Mouse (Mus musculus): ENCODE results near the gene Tlnrd1. TPM values are rescaled to one million over a fixed set of nuclear protein-coding genes. Genes with fewer than 3 reads are reported as not detected.

The Tlnrd1 gene
- polyA plus RNA-seq, 1 experiment from 2014 or later: 11.0 TPM

GRCm38 (mm10) chr7:83855203-83855602 lies 28.9 kb downstream of the Tlnrd1 start:
- WGBS: 94% methylated on average over 1 of the region's 1 CpGs
- H3K4me1 ChIP-seq: peaks cover 3% of the 10 kb centered on the region; the same call in 1 of the 2 replicates
- H3K4me3 ChIP-seq (replicated peaks): no peak overlapping the region
- no peaks in the 10 kb centered on the region for H3K9me3 ChIP-seq (replicated peaks)
- no peak overlapping the region for H3K9ac ChIP-seq
- no peak for ATAC-seq (replicated peaks; ENCODE audit: low FRiP score)
- H3K4me2 ChIP-seq: no peak overlapping the region
- no peaks in the 10 kb centered on the region for H3K36me3 ChIP-seq
- no peaks in the 10 kb centered on the region for H3K27me3 ChIP-seq
- H3K27ac ChIP-seq: no peak overlapping the region

- 41% methylated on average over 5 of the region's 5 CpGs for WGBS
- H3K36me3 ChIP-seq: no peaks in the 10 kb centered on the region
- H3K4me1 ChIP-seq: peaks cover 10% of the 10 kb centered on the region
- no peaks in the 10 kb centered on the region for H3K9me3 ChIP-seq (replicated peaks)
- no peaks in the 10 kb centered on the region for H3K27me3 ChIP-seq
- ATAC-seq (replicated peaks; ENCODE audit: low FRiP score): no peak
- no peak overlapping the region for H3K4me3 ChIP-seq (replicated peaks)
- H3K9ac ChIP-seq: no peak overlapping the region
- no peak overlapping the region for H3K27ac ChIP-seq
- no peak overlapping the region for H3K4me2 ChIP-seq
These were observed 31.4 kb downstream of the Tlnrd1 start for GRCm38 (mm10) chr7:83852381-83853380.

- Histone ChIP-seq H3K36me3 (no peaks in the 10 kb centered on the region), H3K9ac (no peak overlapping the region), H3K4me3 (replicated peaks) (no peak overlapping the region), H3K4me1 (peaks cover 19% of the 10 kb centered on the region), H3K27me3 (no peaks in the 10 kb centered on the region), H3K4me2 (no peak overlapping the region), H3K9me3 (replicated peaks) (no peaks in the 10 kb centered on the region), H3K27ac (no peak overlapping the region)
- 63% methylated on average over 5 of the region's 5 CpGs for WGBS
- no peak for ATAC-seq (replicated peaks; ENCODE audit: low FRiP score)
These were observed 32.3 kb downstream of the Tlnrd1 start for GRCm38 (mm10) chr7:83851569-83852380.

- H3K4me1 ChIP-seq: peaks cover 22% of the 10 kb centered on the region
- 22% methylated on average over 5 of the region's 5 CpGs for WGBS
- H3K4me2 ChIP-seq: no peak overlapping the region
- peak; percentile 92 for ATAC-seq (replicated peaks; ENCODE audit: low FRiP score)
- H3K4me3 ChIP-seq (replicated peaks): no peak overlapping the region
- H3K27me3 ChIP-seq: no peaks in the 10 kb centered on the region
- peak overlapping the region; percentile 79 for H3K27ac ChIP-seq
- H3K9me3 ChIP-seq (replicated peaks): no peaks in the 10 kb centered on the region
- no peak overlapping the region for H3K9ac ChIP-seq
- H3K36me3 ChIP-seq: no peaks in the 10 kb centered on the region
These were observed 36.7 kb downstream of the Tlnrd1 start for GRCm38 (mm10) chr7:83847187-83848075.

GRCm38 (mm10) chr7:83844807-83845206 lies 39.3 kb downstream of the Tlnrd1 start:
- Histone ChIP-seq H3K9ac (no peak overlapping the region), H3K4me2 (no peak overlapping the region), H3K9me3 (replicated peaks) (no peaks in the 10 kb centered on the region), H3K27me3 (no peaks in the 10 kb centered on the region), H3K27ac (no peak overlapping the region), H3K36me3 (no peaks in the 10 kb centered on the region), H3K4me1 (peaks cover 19% of the 10 kb centered on the region), H3K4me3 (replicated peaks) (no peak overlapping the region)
- WGBS: 85% methylated on average over 3 of the region's 3 CpGs
- no peak for ATAC-seq (replicated peaks; ENCODE audit: low FRiP score)

- Histone ChIP-seq H3K4me1 (peaks cover 12% of the 10 kb centered on the region), H3K27me3 (no peaks in the 10 kb centered on the region), H3K9me3 (replicated peaks) (no peaks in the 10 kb centered on the region), H3K4me3 (replicated peaks) (no peak overlapping the region), H3K9ac (no peak overlapping the region), H3K27ac (0 out of 2 replicates have a peak overlapping the region, but pooled peaks have one; percentile 22), H3K4me2 (no peak overlapping the region), H3K36me3 (no peaks in the 10 kb centered on the region)
- ATAC-seq (replicated peaks; ENCODE audit: low FRiP score): no peak
- 59% methylated on average over 6 of the region's 6 CpGs for WGBS
These were observed 41.4 kb downstream of the Tlnrd1 start for GRCm38 (mm10) chr7:83842486-83843259.

- no peak for ATAC-seq (replicated peaks; ENCODE audit: low FRiP score)
These were observed 44.0 kb downstream of the Tlnrd1 start for GRCm38 (mm10) chr7:83840076-83840475.

GRCm38 (mm10) chr7:83838525-83839224 lies 45.4 kb downstream of the Tlnrd1 start:
- no peak overlapping the region for H3K9ac ChIP-seq
- 0 out of 2 replicates have a peak, but pooled peaks cover 2% of the 10 kb centered on the region for H3K4me1 ChIP-seq
- H3K36me3 ChIP-seq: no peaks in the 10 kb centered on the region
- no peak overlapping the region for H3K4me2 ChIP-seq
- H3K27ac ChIP-seq: no peak overlapping the region
- no peak overlapping the region for H3K4me3 ChIP-seq (replicated peaks)
- WGBS: 79% methylated on average over 5 of the region's 5 CpGs
- no peaks in the 10 kb centered on the region for H3K27me3 ChIP-seq
- no peaks in the 10 kb centered on the region for H3K9me3 ChIP-seq (replicated peaks)
- no peak for ATAC-seq (replicated peaks; ENCODE audit: low FRiP score)

More at GRCm38 (mm10) chr7:83840076-83840475, 44.0 kb downstream of the Tlnrd1 start:
- no peak overlapping the region for H3K27ac ChIP-seq
- 90% methylated on average over 2 of the region's 2 CpGs for WGBS
- no peaks in the 10 kb centered on the region for H3K9me3 ChIP-seq (replicated peaks)
- H3K36me3 ChIP-seq: no peaks in the 10 kb centered on the region
- H3K4me1 ChIP-seq: 0 out of 2 replicates have a peak, but pooled peaks cover 2% of the 10 kb centered on the region
- H3K27me3 ChIP-seq: no peaks in the 10 kb centered on the region
- H3K9ac ChIP-seq: no peak overlapping the region
- no peak overlapping the region for H3K4me3 ChIP-seq (replicated peaks)
- no peak overlapping the region for H3K4me2 ChIP-seq

Measured in kidney, embryonic 15.5 days (tissue).